Mouse (Mus musculus) cortical plate, adult 2 months (tissue): ENCODE measurements around the gene Mapre3.

Source experiments
- CTCF ChIP-seq: fragments of 200-500 bp; IDR thresholded peaks from 2 replicates; pipeline ENCODE4 v1.5.1; 2011; ENCODE audit warnings: mild to moderate bottlenecking, control low read depth, low read length; ENCODE audit not compliant: insufficient read depth; ENCODE audit errors: extremely low read depth
- POLR2A ChIP-seq: fragments of 200-500 bp; IDR thresholded peaks from 2 replicates; pipeline ENCODE4 v1.6.1; 2011; ENCODE audit warnings: mild to moderate bottlenecking, low read length, control low read depth; ENCODE audit not compliant: insufficient read depth; ENCODE audit errors: extremely low read depth

GRCm38 (mm10) chr5:30798965-30799364, 15.5 kb upstream of the Mapre3 start:
- TF ChIP-seq POLR2A (no peak), CTCF (no peak)
